Mouse (Mus musculus) CH12.LX (cell line): ENCODE measurements at regions not wholly inside any gene's neighbourhood (a gene's known extent, or its start where the extent isn't known, plus 50 kb on each side); places are given as distances from the start of the nearest gene placed in this dataset.

Source experiments
- DNase-seq: peaks from one replicate; pipeline ENCODE4 v3.0.0-alpha.2; 2013; ENCODE audit errors: extremely low read depth
- H3K27ac ChIP-seq: 2 replicates; pipeline ENCODE4 v1.5.1; 2012; ENCODE audit warnings: low read depth, mild to moderate bottlenecking, control low read depth, moderate library complexity; ENCODE audit not compliant: insufficient read depth
- H3K27me3 ChIP-seq: replicated peaks from 2 replicates; pipeline ENCODE3; 2012; ENCODE audit warnings: inconsistent platforms
- H3K36me3 ChIP-seq, 2 experiments: replicated peaks in 1 of 2; 2 replicates each; pipeline versions ENCODE3 to v1.6.1; 2012; ENCODE audit warnings: inconsistent platforms in 1 of 2, low read length in 1 of 2, mild to moderate bottlenecking in 1 of 2, mixed read lengths in 1 of 2, moderate library complexity in 1 of 2; ENCODE audit not compliant: control insufficient read depth in 1 of 2, insufficient read depth in 1 of 2
- H3K4me1 ChIP-seq, 2 experiments: 2 replicates each; pipeline ENCODE4 v1.6.1; 2012; ENCODE audit warnings: inconsistent platforms in 1 of 2, moderate library complexity in 1 of 2; ENCODE audit not compliant: insufficient read depth in 2 of 2, control insufficient read depth in 1 of 2
- H3K4me2 ChIP-seq: 2 replicates; pipeline ENCODE4 v1.6.1; 2012; ENCODE audit warnings: low read depth, mild to moderate bottlenecking, control low read depth; ENCODE audit not compliant: poor library complexity, insufficient read depth, severe bottlenecking
- H3K4me3 ChIP-seq, 3 experiments: fragments of 150-350 bp in 1 of 3; sonication (generic) in 1 of 3; replicated peaks in 1 of 3; 2 replicates each; pipeline versions ENCODE3 to v1.5.1; 2011 to 2012; ENCODE audit warnings: low read depth in 2 of 3, low read length in 2 of 3, mild to moderate bottlenecking in 2 of 3, moderate library complexity in 2 of 3, control low read depth in 1 of 3, improper control_type of control experiment in 1 of 3, inconsistent platforms in 1 of 3, mixed read lengths in 1 of 3; ENCODE audit not compliant: poor library complexity in 1 of 3
- H3K79me2 ChIP-seq: replicated peaks from 2 replicates; pipeline ENCODE4 v1.6.1; 2012; ENCODE audit warnings: mild to moderate bottlenecking, moderate library complexity; ENCODE audit not compliant: control insufficient read depth, poor library complexity, insufficient read depth, severe bottlenecking; ENCODE audit errors: extremely low read depth
- H3K9ac ChIP-seq: 2 replicates; pipeline ENCODE4 v1.6.1; 2012; ENCODE audit warnings: low read depth, mild to moderate bottlenecking, control low read depth, moderate library complexity; ENCODE audit not compliant: insufficient read depth
- H3K9me3 ChIP-seq: replicated peaks from 2 replicates; pipeline ENCODE3; 2012; ENCODE audit warnings: low read length, inconsistent platforms, mixed read lengths
- CHD1 ChIP-seq: IDR thresholded peaks from 2 replicates; pipeline ENCODE4 v1.6.1; 2012; ENCODE audit warnings: low read depth, low read length, improper control_type of control experiment, inconsistent platforms
- CHD2 ChIP-seq: IDR thresholded peaks from 2 replicates; pipeline ENCODE4 v1.6.1; 2011; ENCODE audit warnings: low read length, improper control_type of control experiment
- ELF1 ChIP-seq: IDR thresholded peaks from 2 replicates; pipeline ENCODE4 v1.6.1; 2014; ENCODE audit warnings: low read depth, mild to moderate bottlenecking, inconsistent platforms, low read length, improper control_type of control experiment
- GABPA ChIP-seq: IDR thresholded peaks from 2 replicates; pipeline ENCODE4 v1.6.1; 2012; ENCODE audit warnings: low read depth, low read length, improper control_type of control experiment, inconsistent platforms; ENCODE audit not compliant: insufficient replicate concordance
- HCFC1 ChIP-seq: IDR thresholded peaks from 2 replicates; pipeline ENCODE4 v1.6.1; 2012; ENCODE audit warnings: low read depth, mild to moderate bottlenecking, inconsistent platforms, low read length, improper control_type of control experiment
- IRF4 ChIP-seq: IDR thresholded peaks from 2 replicates; pipeline ENCODE4 v1.6.1; 2014; ENCODE audit warnings: low read depth, mild to moderate bottlenecking, inconsistent platforms, low read length, improper control_type of control experiment
- JUN ChIP-seq: IDR thresholded peaks from 2 replicates; pipeline ENCODE4 v1.6.1; 2011; ENCODE audit warnings: low read depth, mild to moderate bottlenecking, low read length, improper control_type of control experiment, moderate library complexity; ENCODE audit not compliant: insufficient read depth
- MAX ChIP-seq: IDR thresholded peaks from 2 replicates; pipeline ENCODE4 v1.6.1; 2011; ENCODE audit warnings: low read length, improper control_type of control experiment
- MAZ ChIP-seq: IDR thresholded peaks from 2 replicates; pipeline ENCODE4 v1.6.1; 2012; ENCODE audit warnings: low read depth, mild to moderate bottlenecking, inconsistent platforms, low read length, improper control_type of control experiment, moderate library complexity
- MEF2A ChIP-seq: IDR thresholded peaks from 2 replicates; pipeline ENCODE4 v1.6.1; 2014; ENCODE audit warnings: low read depth, mild to moderate bottlenecking, inconsistent platforms, low read length, improper control_type of control experiment, borderline replicate concordance
- NELFE ChIP-seq: IDR thresholded peaks from 2 replicates; pipeline ENCODE4 v1.6.1; 2011; ENCODE audit warnings: low read depth, low read length, improper control_type of control experiment
- NRF1 ChIP-seq: IDR thresholded peaks from 2 replicates; pipeline ENCODE4 v1.6.1; 2014; ENCODE audit warnings: low read depth, mild to moderate bottlenecking, inconsistent platforms, low read length, improper control_type of control experiment, moderate library complexity
- PAX5 ChIP-seq: IDR thresholded peaks from 2 replicates; pipeline ENCODE4 v1.6.1; 2012; ENCODE audit warnings: low read length, inconsistent platforms, mixed read lengths
- POLR2A ChIP-seq: IDR thresholded peaks from 2 replicates; pipeline ENCODE4 v1.6.1; 2011; ENCODE audit warnings: low read depth, mild to moderate bottlenecking, improper control_type of control experiment, low read length
- RAD21 ChIP-seq: IDR thresholded peaks from 2 replicates; pipeline ENCODE4 v1.6.1; 2011; ENCODE audit warnings: low read depth, mild to moderate bottlenecking, low read length, improper control_type of control experiment, moderate library complexity
- RCOR1 ChIP-seq: conservative IDR thresholded peaks from 2 replicates; pipeline ENCODE4 v1.6.1; 2012; ENCODE audit warnings: low read depth, mild to moderate bottlenecking, inconsistent platforms, low read length, improper control_type of control experiment
- SIN3A ChIP-seq: IDR thresholded peaks from 2 replicates; pipeline ENCODE4 v1.6.1; 2012; ENCODE audit warnings: low read length, improper control_type of control experiment, inconsistent platforms
- SMC3 ChIP-seq: IDR thresholded peaks from 2 replicates; pipeline ENCODE4 v1.6.1; 2011; ENCODE audit warnings: low read depth, low read length, improper control_type of control experiment
- TBP ChIP-seq: conservative IDR thresholded peaks from 2 replicates; pipeline ENCODE4 v1.6.1; 2011; ENCODE audit warnings: low read depth, low read length, improper control_type of control experiment
- TCF12 ChIP-seq: IDR thresholded peaks from 2 replicates; pipeline ENCODE4 v1.6.1; 2014; ENCODE audit warnings: low read depth, mild to moderate bottlenecking, inconsistent platforms, low read length, improper control_type of control experiment
- UBTF ChIP-seq: IDR thresholded peaks from 2 replicates; pipeline ENCODE4 v1.6.1; 2012; ENCODE audit warnings: low read depth, mild to moderate bottlenecking, inconsistent platforms, low read length, improper control_type of control experiment, moderate library complexity
- USF1 ChIP-seq: IDR thresholded peaks from 2 replicates; pipeline ENCODE4 v1.6.1; 2014; ENCODE audit warnings: low read depth, mild to moderate bottlenecking, inconsistent platforms, low read length, improper control_type of control experiment
- ZKSCAN1 ChIP-seq: IDR thresholded peaks from 2 replicates; pipeline ENCODE4 v1.6.1; 2012; ENCODE audit warnings: low read depth, inconsistent platforms, low read length, improper control_type of control experiment, borderline replicate concordance
- ZNF384 ChIP-seq: IDR thresholded peaks from 2 replicates; pipeline ENCODE4 v1.6.1; 2012; ENCODE audit warnings: low read depth, low read length, improper control_type of control experiment, inconsistent platforms
- dilution Hi-C: fragments of 300-500 bp; cut with MboI; formaldehyde crosslinking; loops from 2 replicates; pipeline ENCODE4 v1.14.3; 2020; ENCODE audit warnings: low sequenced_read_pairs; ENCODE audit not compliant: extremely low pct_unique_long_range_greater_than_20kb, extremely low pct_ligation_motif_present
- in situ Hi-C: fragments of 300-500 bp; cut with MboI; formaldehyde crosslinking; loops from 3 replicates; pipeline ENCODE4 v1.14.3; 2019; ENCODE audit warnings: low sequenced_read_pairs, low pct_ligation_motif_present, low pct_unique_long_range_greater_than_20kb, mixed read lengths

- no peak for TF ChIP-seq ZNF384
- TF ChIP-seq RAD21, result no peak
- TF ChIP-seq TBP, result no peak
- TF ChIP-seq NRF1, result no peak
- TF ChIP-seq HCFC1, result no peak
- TF ChIP-seq MEF2A, result no peak
- TF ChIP-seq IRF4, result no peak
- TF ChIP-seq POLR2A, result no peak
- no peak for TF ChIP-seq SMC3
- no peak for TF ChIP-seq MAX
- no peak for TF ChIP-seq ZKSCAN1
- no peak for TF ChIP-seq NELFE
- TF ChIP-seq ELF1, result no peak
- TF ChIP-seq CHD2, result no peak
- TF ChIP-seq USF1, result no peak
- TF ChIP-seq MAZ, result no peak
- no peak for TF ChIP-seq GABPA
- no peak for TF ChIP-seq SIN3A
- TF ChIP-seq RCOR1, result no peak
- dilution Hi-C loops, result no loop called here
- in situ Hi-C loops, result loop anchor here (25.0 kb wide), 1 partner anchor 427 kb away; the partner anchor contains the start of gene Fut8
Measured at GRCm38 (mm10) chr12:77663665-77664374, 425.9 kb downstream of the Fut8 start.

GRCm38 (mm10) chr12:77666411-77666810 lies 428.5 kb downstream of the Fut8 start:
- dilution Hi-C loops (no loop called here), in situ Hi-C loops (loop anchor here (25.0 kb wide), 1 partner anchor 429 kb away; the partner anchor contains the start of gene Fut8)
- Histone ChIP-seq H3K27me3 (no peaks in the 10 kb centered on the region), H3K27ac (no peak overlapping the region), H3K36me3 (no peaks in the 10 kb centered on the region), H3K9me3 (no peaks in the 10 kb centered on the region), H3K4me3 (no peak overlapping the region), H3K4me1 (peaks cover 3 to 15% of the 10 kb centered on the region in 2 experiments; a peak in 3 of 4 replicates), H3K79me2 (no peaks in the 10 kb centered on the region), H3K9ac (no peak overlapping the region), H3K4me2 (no peak overlapping the region)
- no peak for DNase-seq
- no peak for TF ChIP-seq UBTF
- TF ChIP-seq CHD2, result no peak
- TF ChIP-seq SIN3A, result no peak
- TF ChIP-seq NRF1, result no peak
- no peak for TF ChIP-seq PAX5
- no peak for TF ChIP-seq TCF12
- no peak for TF ChIP-seq CHD1
- TF ChIP-seq MAZ, result no peak
- TF ChIP-seq ZKSCAN1, result no peak
- TF ChIP-seq JUN, result no peak
- no peak for TF ChIP-seq SMC3
- TF ChIP-seq NELFE, result no peak
- TF ChIP-seq, all 38 proteins: peak for 0

More at GRCm38 (mm10) chr12:77663665-77664374, 425.9 kb downstream of the Fut8 start:
- Histone ChIP-seq H3K9me3 (no peaks in the 10 kb centered on the region), H3K4me3 (no peak overlapping the region), H3K9ac (no peak overlapping the region), H3K27me3 (no peaks in the 10 kb centered on the region), H3K27ac (no peak overlapping the region), H3K4me1 (peaks cover 3 to 20% of the 10 kb centered on the region in 2 experiments), H3K4me2 (no peak overlapping the region), H3K79me2 (no peaks in the 10 kb centered on the region), H3K36me3 (no peaks in the 10 kb centered on the region)
- DNase-seq, result no peak
